Mouse (Mus musculus) left cerebral cortex, adult 11 months (tissue): ENCODE measurements at regions not wholly inside any gene's neighbourhood (a gene's known extent, or its start where the extent isn't known, plus 50 kb on each side); places are given as distances from the start of the nearest gene placed in this dataset.

ENCODE experiments used
- DNase-seq: peaks from one replicate; pipeline ENCODE4 v3.0.0; 2022; ENCODE audit warnings: low spot score

DNA sequence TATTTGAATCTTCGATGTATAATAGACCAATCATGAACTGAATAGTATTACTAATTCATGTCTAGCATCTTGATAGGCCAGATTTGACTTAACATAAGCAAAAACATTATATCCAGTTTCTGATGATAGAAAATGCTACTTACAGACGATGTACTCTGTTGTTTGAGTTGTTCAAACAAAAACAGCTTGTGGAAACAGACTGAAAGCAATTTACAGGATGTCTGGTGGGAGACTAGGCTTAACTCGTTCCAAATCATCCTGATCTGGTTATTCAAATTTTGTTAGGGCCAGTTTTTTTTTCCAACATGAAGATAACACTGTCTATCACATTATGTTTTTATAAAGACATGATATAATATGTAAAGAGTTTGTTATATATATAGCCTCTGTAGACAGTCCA, 369.4 kb upstream of the Igbp1b start:
- no peak for DNase-seq

DNA sequence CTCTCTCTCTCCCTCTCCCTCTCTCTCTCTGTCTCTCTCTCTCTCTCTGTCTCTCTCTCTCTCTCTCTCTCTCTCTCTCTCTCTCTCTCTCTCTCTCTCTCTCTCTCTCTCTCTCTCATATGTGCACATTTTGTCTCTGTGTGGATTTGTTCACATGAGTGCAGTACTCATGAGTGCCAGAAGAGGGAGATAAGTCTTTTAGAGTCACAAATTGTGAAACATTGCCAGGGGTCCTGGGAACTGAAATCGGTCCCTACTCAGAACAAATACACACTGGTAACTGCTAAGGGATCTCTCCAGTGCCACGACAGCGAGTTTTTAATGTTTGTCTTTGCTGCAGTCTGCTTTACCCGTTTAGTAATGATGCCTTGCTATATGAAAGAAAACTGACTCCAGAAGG, 356.2 kb upstream of the Igbp1b start:
- no peak for DNase-seq

DNA sequence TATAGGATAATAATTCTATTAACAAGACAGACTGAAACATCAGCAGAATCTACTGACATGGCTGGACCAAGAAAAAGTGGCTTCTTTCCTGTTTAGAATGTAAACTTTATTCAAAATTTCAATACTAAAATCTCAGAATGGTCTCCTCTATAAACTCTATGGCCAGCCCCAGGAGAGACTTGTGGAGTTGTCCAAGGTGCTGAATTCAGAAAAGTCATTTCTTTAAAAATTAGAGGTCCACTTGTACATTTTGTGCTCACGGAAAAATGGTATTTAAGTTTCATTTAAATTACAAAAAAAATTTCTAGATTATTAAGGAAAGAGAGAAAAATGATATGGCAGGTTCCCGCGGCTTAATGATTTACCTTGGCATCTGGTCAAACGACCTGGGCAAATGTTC, 352.2 kb upstream of the Igbp1b start:
- no peak for DNase-seq
